Mouse (Mus musculus) spleen, adult 2 months (tissue): Measurements from ENCODE around the gene Csnk2a1. TPM values are rescaled to one million over a fixed set of nuclear protein-coding genes. Genes with fewer than 3 reads are reported as not detected.

Source experiments
- DNase-seq, 2 experiments: peaks; one replicate each; pipeline versions ENCODE4 v3.0.0 to v3.0.0-alpha.2; 2012 to 2021; ENCODE audit warnings: low spot score in 2 of 2, low read depth in 1 of 2
- H3K27ac ChIP-seq: fragments of 200-500 bp; 2 replicates; pipeline ENCODE4 v1.5.1; 2012; ENCODE audit warnings: low read length, inconsistent platforms; ENCODE audit not compliant: insufficient read depth
- H3K27me3 ChIP-seq: fragments of 200-500 bp; 2 replicates; pipeline ENCODE4 v1.6.1; 2012; ENCODE audit warnings: mild to moderate bottlenecking, moderate library complexity, low read length, inconsistent platforms; ENCODE audit not compliant: control insufficient read depth, insufficient read depth
- H3K36me3 ChIP-seq: fragments of 200-500 bp; 2 replicates; pipeline ENCODE4 v1.6.1; 2012; ENCODE audit warnings: mild to moderate bottlenecking, low read length, inconsistent platforms; ENCODE audit not compliant: control insufficient read depth, insufficient read depth
- H3K4me1 ChIP-seq: fragments of 200-500 bp; 2 replicates; pipeline ENCODE4 v1.6.1; 2011; ENCODE audit warnings: inconsistent platforms; ENCODE audit not compliant: control insufficient read depth, insufficient read depth, insufficient read length
- H3K4me3 ChIP-seq: fragments of 200-500 bp; 2 replicates; pipeline ENCODE4 v1.5.1; 2011; ENCODE audit warnings: mild to moderate bottlenecking, inconsistent platforms; ENCODE audit not compliant: insufficient read depth, insufficient read length; ENCODE audit errors: extremely low read depth
- CTCF ChIP-seq: fragments of 200-500 bp; IDR thresholded peaks from 2 replicates; pipeline ENCODE4 v1.5.1; 2011; ENCODE audit warnings: mild to moderate bottlenecking, inconsistent platforms; ENCODE audit not compliant: insufficient read depth, insufficient read length, insufficient replicate concordance; ENCODE audit errors: extremely low read depth
- POLR2A ChIP-seq: fragments of 200-500 bp; IDR thresholded peaks from 2 replicates; pipeline ENCODE4 v1.6.1; 2011; ENCODE audit warnings: low read depth, low read length, inconsistent platforms
- WGBS: fragments of 180-500 bp; shearing (Covaris S2); methylation state at CpG from one replicate; pipeline ENCODE4 v1.1.7; 2018; 5-methylcytosine and 5-hydroxymethylcytosine counted together
- polyA plus RNA-seq: library from polyadenylated mRNA; depleted of rRNA; stranded (reverse); fragments of >200 nt; gene quantifications from 2 replicates; pipeline ENCODE4 v1.2.3, GENCODE M21; 2012; rRNA removed

Csnk2a1 gene
- polyA plus RNA-seq, 1 experiment = 12.0 TPM

DNA sequence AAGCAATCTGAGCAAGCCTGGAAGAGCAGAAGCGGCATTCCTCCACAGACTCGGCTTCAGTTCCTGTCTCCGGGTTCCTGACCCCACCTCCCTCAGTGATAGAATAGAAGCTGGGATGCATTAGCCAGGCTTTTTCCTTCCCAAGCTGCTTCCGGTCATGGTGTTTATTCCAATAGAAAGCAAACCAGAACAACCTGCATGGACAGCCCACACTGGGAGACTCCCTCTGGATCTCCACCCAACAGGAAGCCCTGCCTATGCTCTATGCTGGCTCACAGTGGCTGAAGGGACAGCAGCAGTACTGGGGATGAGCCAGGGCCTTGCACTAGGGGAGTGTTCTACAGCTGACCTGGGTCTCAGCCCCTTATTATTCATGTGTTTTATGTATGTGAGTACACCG, 101.3 kb downstream of the Csnk2a1 start:
- H3K4me3 ChIP-seq = no peak overlapping the region
- TF ChIP-seq CTCF = no peak
- TF ChIP-seq POLR2A = no peak
- DNase-seq = no peak
- 84% methylated on average over 5 of the region's 5 CpGs for WGBS
- H3K36me3 ChIP-seq = peaks cover 29% of the 10 kb centered on the region
- no peaks in the 10 kb centered on the region for H3K27me3 ChIP-seq
- H3K27ac ChIP-seq = no peak overlapping the region
- H3K4me1 ChIP-seq = peaks cover 11% of the 10 kb centered on the region; the same call in 1 of the 2 replicates

DNA sequence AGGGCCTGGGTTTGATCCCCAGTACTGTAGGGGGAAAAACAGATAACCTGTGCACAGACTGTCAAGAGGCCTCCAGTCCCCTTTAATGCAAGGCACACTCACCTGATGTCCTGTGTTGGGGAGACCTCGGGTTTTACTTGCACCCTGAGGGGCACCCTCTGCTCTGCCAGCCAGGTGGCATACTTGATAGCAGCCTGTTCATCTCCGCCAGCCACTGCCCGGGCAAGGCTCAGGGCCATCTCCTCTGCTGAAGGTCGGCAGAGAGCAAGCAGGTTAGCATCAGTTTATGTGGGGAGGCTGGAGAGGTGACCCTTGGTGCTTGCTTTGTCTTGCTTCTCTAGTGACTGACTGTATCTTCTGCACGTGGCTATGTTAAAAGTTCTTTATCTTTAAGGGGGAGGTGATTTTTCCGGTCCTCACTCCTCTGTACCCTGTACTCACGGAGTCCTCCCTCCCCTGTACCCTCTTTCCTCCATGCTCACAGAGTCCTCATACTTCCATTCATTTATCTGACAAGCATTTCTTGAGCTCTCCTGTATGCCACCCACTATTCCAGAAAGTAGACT, 104.3 kb downstream of the Csnk2a1 start:
- H3K27me3 ChIP-seq = no peaks in the 10 kb centered on the region
- H3K36me3 ChIP-seq = peaks cover 10% of the 10 kb centered on the region
- H3K4me3 ChIP-seq = no peak overlapping the region
- WGBS = 37% methylated on average over 7 of the region's 7 CpGs
- H3K4me1 ChIP-seq = peaks cover 11% of the 10 kb centered on the region; the same call in 1 of the 2 replicates
- TF ChIP-seq CTCF (no peak), POLR2A (no peak)
- H3K27ac ChIP-seq = no peak overlapping the region
- DNase-seq = no peak

Other genes with a start within 250 kb of the Csnk2a1 start
- gene Fam110a, start 246.6 kb upstream of the Csnk2a1 start, polyA plus RNA-seq = 9.0 and 10.6 TPM in 2 replicates
- gene Slc52a3, start 230.3 kb upstream of the Csnk2a1 start, polyA plus RNA-seq = 2.1 and 2.9 TPM in 2 replicates
- not detected in 2 replicates for gene Scrt2, start 145.3 kb upstream of the Csnk2a1 start, polyA plus RNA-seq
- gene Srxn1, start 121.3 kb upstream of the Csnk2a1 start, polyA plus RNA-seq = 13.3 and 15.2 TPM in 2 replicates
- gene Tcf15, start 83.3 kb upstream of the Csnk2a1 start, polyA plus RNA-seq = 0.56 and 0.79 TPM in 2 replicates
- 37.9 and 39.5 TPM in 2 replicates for gene Tbc1d20, start 67.0 kb downstream of the Csnk2a1 start, polyA plus RNA-seq
- gene Rbck1, start 105.8 kb downstream of the Csnk2a1 start, polyA plus RNA-seq = 326 and 431 TPM in 2 replicates
- gene Trib3, start 117.2 kb downstream of the Csnk2a1 start, polyA plus RNA-seq = 0.65 and 1.0 TPM in 2 replicates
- gene Nrsn2, start 149.8 kb downstream of the Csnk2a1 start, polyA plus RNA-seq = not detected in 2 replicates
- 4.0 and 4.6 TPM in 2 replicates for gene Sox12, start 171.2 kb downstream of the Csnk2a1 start, polyA plus RNA-seq
- gene Zcchc3, start 188.2 kb downstream of the Csnk2a1 start, polyA plus RNA-seq = 1.8 and 2.7 TPM in 2 replicates
- gene 6820408C15Rik, start 188.7 kb downstream of the Csnk2a1 start, polyA plus RNA-seq = 0.12 TPM in 1 of 2 replicates, not detected in the other
- not detected in 2 replicates for gene Defb23, start 237.8 kb downstream of the Csnk2a1 start, polyA plus RNA-seq